Mouse (Mus musculus): Measurements from ENCODE around the gene Copz2. TPM values are rescaled to one million over a fixed set of nuclear protein-coding genes. Genes with fewer than 3 reads are reported as not detected.

Gene Copz2
- polyA plus RNA-seq, 1 experiment, result 0.20 TPM

DNA sequence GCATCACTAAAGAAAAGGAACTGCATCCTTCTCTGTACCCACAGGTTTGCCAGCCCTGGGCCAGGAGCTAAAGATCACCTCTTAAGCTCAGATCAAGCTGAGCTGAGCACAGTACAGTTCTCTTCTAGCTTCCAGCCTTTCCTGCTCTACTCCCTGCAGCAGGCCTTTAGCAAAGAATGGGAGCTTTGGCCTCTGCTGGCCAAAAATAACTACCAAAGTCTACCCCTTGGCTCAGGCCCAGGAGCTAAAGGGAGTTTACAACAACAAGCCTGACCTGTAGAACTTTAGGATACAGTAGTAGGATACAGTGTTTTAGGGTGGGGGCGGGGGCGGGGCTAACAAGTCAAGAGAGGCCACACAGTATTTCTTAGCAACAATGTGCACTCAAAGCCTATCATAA lies 23.2 kb upstream of the Copz2 start:
- TF ChIP-seq TAL1 (IDR thresholded peaks at IDR 0.05; ENCODE audit: low read length) (no peak), GATA1 (IDR thresholded peaks at IDR 0.05; ENCODE audit: low read length) (no peak)
- peaks cover 80% of the 10 kb centered on the region for H3K4me1 ChIP-seq (ENCODE audit: control insufficient read depth)
- no peak overlapping the region for H3K4me3 ChIP-seq (replicated peaks)
- no peaks in the 10 kb centered on the region for H3K27me3 ChIP-seq (ENCODE audit: control insufficient read depth)
- peaks cover 60% of the 10 kb centered on the region for H3K36me3 ChIP-seq (ENCODE audit: control insufficient read depth)
- H3K9me3 ChIP-seq (ENCODE audit: control insufficient read depth, low read length), result no peaks in the 10 kb centered on the region

DNA sequence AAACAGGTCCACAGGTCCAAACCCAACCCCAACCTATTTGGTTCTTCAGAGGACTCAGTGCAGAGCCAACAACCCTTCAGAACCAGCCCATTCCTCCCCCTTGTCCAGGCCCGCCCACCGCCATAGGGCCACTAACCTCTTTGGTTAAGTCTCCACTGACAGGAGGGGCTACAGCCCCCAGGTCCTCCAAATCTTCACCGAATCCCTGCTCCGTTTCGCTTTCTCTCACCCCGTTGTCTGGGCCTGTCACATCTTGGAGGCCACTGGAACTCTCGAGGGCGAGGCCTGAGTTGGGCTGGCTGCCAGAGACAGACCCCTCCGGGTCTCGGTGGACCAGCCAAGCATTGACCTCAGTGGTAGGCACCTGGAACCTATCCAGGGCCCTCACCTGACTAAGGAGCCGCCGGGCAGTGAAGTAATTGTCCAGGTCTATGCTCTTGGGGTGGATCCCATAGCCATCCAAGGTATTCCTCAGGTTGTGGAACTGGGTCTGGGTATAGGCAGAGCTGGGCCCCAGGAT lies 22.5 kb upstream of the Copz2 start:
- H3K27me3 ChIP-seq (ENCODE audit: control insufficient read depth), result no peaks in the 10 kb centered on the region
- peaks cover 53% of the 10 kb centered on the region for H3K36me3 ChIP-seq (ENCODE audit: control insufficient read depth)
- no peaks in the 10 kb centered on the region for H3K9me3 ChIP-seq (ENCODE audit: control insufficient read depth, low read length)
- no peak for TF ChIP-seq GATA1 (IDR thresholded peaks at IDR 0.05; ENCODE audit: low read length)
- TF ChIP-seq TAL1 (IDR thresholded peaks at IDR 0.05; ENCODE audit: low read length), result no peak
- peaks cover 82% of the 10 kb centered on the region for H3K4me1 ChIP-seq (ENCODE audit: control insufficient read depth)
- H3K4me3 ChIP-seq (replicated peaks), result peak overlapping the region; percentile 20

DNA sequence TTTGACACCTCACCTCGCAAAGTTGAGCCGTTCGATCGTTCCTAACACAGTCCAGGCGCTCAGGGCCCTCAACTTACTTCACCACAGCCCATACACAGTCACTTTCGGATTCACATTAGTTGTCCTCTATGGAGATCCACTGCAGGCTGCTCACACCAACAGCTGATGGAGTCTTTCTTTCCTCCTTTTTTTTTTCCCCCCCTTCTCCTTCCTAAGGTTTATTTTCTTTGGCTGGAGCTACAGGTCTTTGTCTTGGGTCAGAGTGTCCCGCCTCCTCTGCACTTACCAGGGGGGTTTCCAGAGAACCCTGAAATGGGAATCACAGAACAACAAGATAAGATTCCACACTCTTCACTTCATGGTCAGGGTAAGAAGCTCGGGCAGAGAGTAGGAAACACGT lies 21.8 kb upstream of the Copz2 start:
- H3K36me3 ChIP-seq (ENCODE audit: control insufficient read depth), result peaks cover 46% of the 10 kb centered on the region
- no peaks in the 10 kb centered on the region for H3K9me3 ChIP-seq (ENCODE audit: control insufficient read depth, low read length)
- H3K4me1 ChIP-seq (ENCODE audit: control insufficient read depth), result peaks cover 78% of the 10 kb centered on the region
- peak overlapping the region; percentile 88 for H3K4me3 ChIP-seq (replicated peaks)
- TF ChIP-seq GATA1 (IDR thresholded peaks at IDR 0.05; ENCODE audit: low read length) (no peak), TAL1 (IDR thresholded peaks at IDR 0.05; ENCODE audit: low read length) (no peak)
- H3K27me3 ChIP-seq (ENCODE audit: control insufficient read depth), result no peaks in the 10 kb centered on the region

DNA sequence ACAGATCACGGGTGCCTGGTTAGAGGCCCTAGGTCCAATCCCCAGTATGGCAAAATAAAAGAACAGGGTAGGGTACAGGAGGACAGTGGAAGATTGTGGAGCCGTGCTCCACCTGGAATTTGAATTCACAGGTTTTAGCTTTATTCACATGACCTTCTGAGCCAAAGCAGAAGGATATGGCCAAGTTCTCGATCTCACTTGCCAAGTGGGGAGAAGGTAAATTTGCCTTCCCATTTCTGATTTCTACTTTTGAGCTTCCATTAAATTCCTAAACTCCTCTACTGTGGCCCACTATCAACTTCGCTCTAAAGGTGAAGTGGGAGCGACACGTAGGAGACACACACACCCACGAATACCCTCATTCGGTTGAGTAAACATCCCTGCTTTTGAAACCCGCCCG lies 20.8 kb upstream of the Copz2 start:
- TF ChIP-seq GATA1 (IDR thresholded peaks at IDR 0.05; ENCODE audit: low read length), result no peak
- no peak for TF ChIP-seq TAL1 (IDR thresholded peaks at IDR 0.05; ENCODE audit: low read length)
- peaks cover 37% of the 10 kb centered on the region for H3K36me3 ChIP-seq (ENCODE audit: control insufficient read depth)
- peaks cover 2% of the 10 kb centered on the region; the same call in 1 of the 2 replicates for H3K27me3 ChIP-seq (ENCODE audit: control insufficient read depth)
- H3K9me3 ChIP-seq (ENCODE audit: control insufficient read depth, low read length), result no peaks in the 10 kb centered on the region
- H3K4me1 ChIP-seq (ENCODE audit: control insufficient read depth), result peaks cover 68% of the 10 kb centered on the region
- H3K4me3 ChIP-seq (replicated peaks), result peak overlapping the region; percentile 88

DNA sequence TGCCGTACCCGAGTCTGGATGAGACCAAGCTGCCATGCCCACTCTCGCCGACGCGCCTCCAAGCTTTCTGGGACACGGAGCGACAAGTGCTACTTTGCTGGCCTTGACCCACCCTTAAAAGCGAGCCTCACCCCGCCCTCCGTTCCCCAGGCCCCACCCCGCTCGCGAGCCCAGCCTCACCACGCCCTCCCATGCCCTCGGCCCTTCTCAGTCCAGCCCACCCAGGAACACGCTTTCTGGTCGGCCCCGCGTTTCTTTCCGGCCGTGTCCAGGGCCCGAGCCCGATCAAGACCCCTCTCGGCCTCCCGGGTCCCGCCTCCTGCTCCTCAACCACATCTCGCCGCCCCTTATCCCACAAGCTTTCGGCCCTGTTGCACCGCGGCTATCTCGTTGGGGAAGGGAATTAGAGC lies 20.3 kb upstream of the Copz2 start:
- Histone ChIP-seq H3K36me3 (ENCODE audit: control insufficient read depth) (peaks cover 37% of the 10 kb centered on the region), H3K4me3 (replicated peaks) (peak overlapping the region; percentile 88), H3K4me1 (ENCODE audit: control insufficient read depth) (peaks cover 63% of the 10 kb centered on the region), H3K9me3 (ENCODE audit: control insufficient read depth, low read length) (no peaks in the 10 kb centered on the region), H3K27me3 (ENCODE audit: control insufficient read depth) (peaks cover 3% of the 10 kb centered on the region; the same call in 1 of the 2 replicates)
- TF ChIP-seq GATA1 (IDR thresholded peaks at IDR 0.05; ENCODE audit: low read length) (no peak), TAL1 (IDR thresholded peaks at IDR 0.05; ENCODE audit: low read length) (no peak)

DNA sequence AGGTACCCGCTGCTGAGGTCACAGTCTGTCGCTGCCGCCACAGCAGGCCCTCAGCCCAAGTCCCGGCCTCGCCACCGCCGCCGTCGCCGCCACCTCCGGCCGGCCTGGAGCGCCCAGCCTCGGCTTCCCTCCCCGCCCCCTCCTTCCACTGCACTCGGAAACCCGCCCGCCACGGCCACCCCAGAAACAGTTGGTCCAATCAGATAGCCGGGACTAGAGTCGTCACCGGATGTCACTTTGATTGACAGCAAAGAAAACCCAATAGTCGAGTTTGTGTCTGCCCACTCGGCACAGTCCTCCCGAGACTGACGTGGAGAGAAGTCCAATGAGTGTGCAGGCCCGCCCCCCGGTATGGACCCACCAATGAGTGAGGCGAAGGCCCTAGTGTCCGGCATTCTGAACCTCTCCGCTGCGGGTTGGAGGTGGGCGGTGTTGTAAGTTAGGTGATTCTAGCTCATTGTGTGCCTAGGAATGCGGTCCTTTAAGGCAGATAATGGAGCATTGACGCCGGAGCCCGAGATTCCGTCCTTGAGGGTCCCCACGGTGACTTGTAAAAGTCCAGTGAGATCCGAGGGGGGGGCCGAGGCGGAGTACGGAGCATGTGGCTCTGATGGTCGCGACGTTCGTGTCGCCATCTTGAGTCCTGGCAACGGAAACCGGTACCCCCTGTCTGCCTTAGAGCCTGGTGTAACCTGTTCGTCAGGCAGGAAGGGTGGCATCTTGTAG lies 19.7 kb upstream of the Copz2 start, which contains the start of gene Nfe2l1:
Nfe2l1 (minus strand) TSS at position 156 of the 726 bp plus-strand sequence.
- Histone ChIP-seq H3K4me1 (ENCODE audit: control insufficient read depth) (peaks cover 57% of the 10 kb centered on the region), H3K9me3 (ENCODE audit: control insufficient read depth, low read length) (no peaks in the 10 kb centered on the region), H3K36me3 (ENCODE audit: control insufficient read depth) (peaks cover 33% of the 10 kb centered on the region), H3K27me3 (ENCODE audit: control insufficient read depth) (peaks cover 3% of the 10 kb centered on the region; the same call in 1 of the 2 replicates), H3K4me3 (replicated peaks) (peak within 1 kb of the TSS; percentile 88)
- TF ChIP-seq GATA1 (IDR thresholded peaks at IDR 0.05; ENCODE audit: low read length), result no peak
- TF ChIP-seq TAL1 (IDR thresholded peaks at IDR 0.05; ENCODE audit: low read length), result no peak

DNA sequence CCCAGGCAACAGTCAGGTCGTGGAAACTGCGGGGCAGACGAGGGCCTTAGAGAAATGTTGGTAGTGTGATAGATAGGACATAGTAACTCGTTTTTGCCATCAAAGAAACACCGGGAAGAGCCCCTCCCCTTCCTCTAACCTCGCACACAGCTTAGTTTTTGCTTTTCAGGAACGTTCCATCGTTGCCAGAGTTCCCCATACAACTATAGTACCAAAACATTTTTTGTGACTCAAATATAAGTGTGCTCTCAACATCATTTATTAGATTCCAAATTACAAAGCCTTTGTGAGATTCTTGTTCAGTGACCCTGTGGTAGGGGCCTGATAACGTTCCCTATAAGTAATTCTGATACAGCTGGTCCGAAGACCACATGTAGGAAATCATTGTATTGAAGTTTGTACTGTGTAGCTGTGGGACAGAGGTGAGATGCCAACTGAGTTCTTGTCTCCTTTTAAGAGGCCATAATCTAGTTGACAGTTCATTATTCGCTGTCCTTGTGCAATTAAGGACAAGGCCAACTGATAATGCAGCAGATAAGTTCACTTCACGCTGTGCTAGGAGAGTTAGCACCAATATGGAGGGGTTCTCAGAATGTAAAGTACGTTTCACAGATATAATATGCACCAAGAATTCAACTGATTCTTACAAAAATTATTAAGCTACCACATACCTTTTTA lies 19.0 kb upstream of the Copz2 start:
- peak overlapping the region; percentile 88 for H3K4me3 ChIP-seq (replicated peaks)
- H3K27me3 ChIP-seq (ENCODE audit: control insufficient read depth), result peaks cover 3% of the 10 kb centered on the region; the same call in 1 of the 2 replicates
- H3K4me1 ChIP-seq (ENCODE audit: control insufficient read depth), result peaks cover 50% of the 10 kb centered on the region
- H3K36me3 ChIP-seq (ENCODE audit: control insufficient read depth), result peaks cover 26% of the 10 kb centered on the region
- no peak for TF ChIP-seq GATA1 (IDR thresholded peaks at IDR 0.05; ENCODE audit: low read length)
- no peak for TF ChIP-seq TAL1 (IDR thresholded peaks at IDR 0.05; ENCODE audit: low read length)
- no peaks in the 10 kb centered on the region for H3K9me3 ChIP-seq (ENCODE audit: control insufficient read depth, low read length)

DNA sequence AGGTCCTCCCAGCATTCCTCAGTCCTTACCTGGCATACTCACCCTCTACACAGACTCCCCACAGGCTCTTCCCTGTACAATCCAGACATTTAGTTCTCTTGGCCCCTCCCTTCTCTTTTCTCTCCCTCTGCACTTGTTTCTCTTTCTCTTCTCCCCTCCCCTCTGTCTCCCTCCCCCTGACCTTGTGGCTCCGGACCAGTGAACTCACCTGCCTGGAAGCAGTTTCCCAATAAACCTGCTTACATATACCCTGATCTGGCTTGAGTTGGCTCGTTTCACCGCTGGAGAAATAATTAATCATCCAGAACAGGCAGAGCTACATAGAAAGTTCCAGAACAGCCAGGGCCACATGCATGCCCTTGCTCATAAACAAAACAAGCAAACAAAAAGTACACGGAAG lies 18.2 kb upstream of the Copz2 start:
- H3K9me3 ChIP-seq (ENCODE audit: control insufficient read depth, low read length), result no peaks in the 10 kb centered on the region
- H3K36me3 ChIP-seq (ENCODE audit: control insufficient read depth), result peaks cover 18% of the 10 kb centered on the region
- TF ChIP-seq GATA1 (IDR thresholded peaks at IDR 0.05; ENCODE audit: low read length), result no peak
- no peak for TF ChIP-seq TAL1 (IDR thresholded peaks at IDR 0.05; ENCODE audit: low read length)
- H3K27me3 ChIP-seq (ENCODE audit: control insufficient read depth), result peaks cover 3% of the 10 kb centered on the region; the same call in 1 of the 2 replicates
- H3K4me1 ChIP-seq (ENCODE audit: control insufficient read depth), result peaks cover 45% of the 10 kb centered on the region
- no peak overlapping the region for H3K4me3 ChIP-seq (replicated peaks)

DNA sequence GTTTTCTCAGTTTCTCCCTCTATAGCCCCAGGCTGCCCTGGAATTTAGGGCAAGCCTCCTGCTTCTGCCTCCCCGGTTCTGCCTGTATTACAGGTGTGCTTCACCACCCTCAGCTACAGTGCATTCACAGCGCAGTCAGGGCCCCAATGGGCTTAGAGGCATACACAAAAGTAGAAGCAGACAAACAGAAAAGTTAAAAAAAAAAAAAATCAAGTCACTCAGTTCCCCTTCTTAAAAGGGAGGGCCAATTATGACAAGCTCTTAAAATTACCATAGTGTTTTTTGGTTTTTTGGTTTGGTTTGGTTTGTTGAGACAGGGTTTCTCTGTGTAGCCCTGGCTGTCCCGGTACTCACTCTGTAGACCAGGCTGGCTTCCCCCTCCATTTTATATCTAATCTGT lies 17.1 kb upstream of the Copz2 start:
- Histone ChIP-seq H3K27me3 (ENCODE audit: control insufficient read depth) (peaks cover 3% of the 10 kb centered on the region; the same call in 1 of the 2 replicates), H3K4me3 (replicated peaks) (no peak overlapping the region), H3K4me1 (ENCODE audit: control insufficient read depth) (peaks cover 36% of the 10 kb centered on the region), H3K9me3 (ENCODE audit: control insufficient read depth, low read length) (no peaks in the 10 kb centered on the region), H3K36me3 (ENCODE audit: control insufficient read depth) (peaks cover 8% of the 10 kb centered on the region)
- no peak for TF ChIP-seq TAL1 (IDR thresholded peaks at IDR 0.05; ENCODE audit: low read length)
- no peak for TF ChIP-seq GATA1 (IDR thresholded peaks at IDR 0.05; ENCODE audit: low read length)
